Mouse (Mus musculus) bone marrow, adult 2 months (tissue): ENCODE results near the gene Rab3il1.

Source experiments
- CTCF ChIP-seq: fragments of 200-500 bp; IDR thresholded peaks from 2 replicates; pipeline ENCODE4 v1.5.1; 2011; ENCODE audit warnings: low read length, control low read depth; ENCODE audit not compliant: control insufficient read depth, insufficient read depth
- POLR2A ChIP-seq: fragments of 200-500 bp; IDR thresholded peaks from 2 replicates; pipeline ENCODE4 v1.6.1; 2011; ENCODE audit warnings: low read depth, mild to moderate bottlenecking, control low read depth, low read length, borderline replicate concordance; ENCODE audit not compliant: control insufficient read depth

DNA sequence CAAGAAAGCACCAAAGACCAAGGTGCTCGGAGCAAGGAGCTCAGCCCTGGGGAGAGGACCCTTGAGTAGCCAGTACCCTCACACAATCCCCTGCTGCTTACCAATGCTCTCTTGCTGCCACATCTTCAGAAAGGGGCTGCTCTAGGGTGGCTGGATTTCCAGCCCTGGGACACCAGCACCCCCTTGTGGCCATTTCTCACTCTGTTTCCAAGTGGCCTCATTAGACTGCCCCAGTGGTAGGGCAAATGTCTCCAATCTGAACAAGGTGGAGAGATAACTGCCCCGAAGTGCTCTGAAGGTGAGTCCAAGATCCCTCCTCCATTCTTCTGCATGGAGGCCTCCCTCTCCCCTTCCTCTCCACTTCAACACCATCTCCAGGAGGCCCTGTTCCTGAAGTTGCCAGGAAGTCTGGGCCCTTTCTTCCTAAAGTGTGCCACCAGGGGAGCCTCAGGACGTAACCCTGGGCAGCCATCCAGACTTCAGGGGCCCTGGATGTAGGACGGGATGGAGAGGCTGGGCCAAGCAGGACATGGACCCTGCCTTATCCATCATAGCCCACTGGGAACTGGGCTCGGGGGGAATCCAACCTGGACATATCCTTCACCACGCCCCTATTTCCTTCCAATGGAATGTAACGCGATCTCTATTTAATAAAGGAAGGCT lies 33.4 kb downstream of the Rab3il1 start:
- no peak for TF ChIP-seq POLR2A
- peak; percentile 90 for TF ChIP-seq CTCF
